Mouse (Mus musculus) telencephalon, adult 2 months (tissue): Measurements from ENCODE around the gene Tada3.

Source experiments
- DNase-seq: peaks from one replicate; pipeline ENCODE4 v3.0.0-alpha.2; 2011; ENCODE audit warnings: low read depth, low spot score

Tada3 gene

DNA sequence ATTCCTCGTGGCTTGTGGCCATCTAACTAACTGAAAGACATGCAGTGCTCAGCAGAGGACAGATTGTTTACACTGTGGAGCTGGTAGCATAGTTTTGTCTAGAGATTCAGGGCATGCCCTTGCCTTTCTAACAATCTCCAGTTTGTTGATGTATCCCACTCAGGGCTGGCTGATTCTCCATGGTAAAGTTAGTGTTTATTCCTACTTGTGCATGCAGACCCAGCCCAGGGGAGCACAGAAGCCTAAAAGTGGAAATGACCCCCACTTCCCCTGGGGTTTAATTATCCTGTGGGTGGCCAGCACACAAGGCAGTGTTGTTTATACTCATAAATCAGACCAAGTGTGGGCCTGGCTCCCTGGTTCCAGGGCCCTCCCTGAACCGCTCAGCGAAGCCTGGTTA, 8.3 kb upstream of the Tada3 start:
- no peak for DNase-seq

DNA sequence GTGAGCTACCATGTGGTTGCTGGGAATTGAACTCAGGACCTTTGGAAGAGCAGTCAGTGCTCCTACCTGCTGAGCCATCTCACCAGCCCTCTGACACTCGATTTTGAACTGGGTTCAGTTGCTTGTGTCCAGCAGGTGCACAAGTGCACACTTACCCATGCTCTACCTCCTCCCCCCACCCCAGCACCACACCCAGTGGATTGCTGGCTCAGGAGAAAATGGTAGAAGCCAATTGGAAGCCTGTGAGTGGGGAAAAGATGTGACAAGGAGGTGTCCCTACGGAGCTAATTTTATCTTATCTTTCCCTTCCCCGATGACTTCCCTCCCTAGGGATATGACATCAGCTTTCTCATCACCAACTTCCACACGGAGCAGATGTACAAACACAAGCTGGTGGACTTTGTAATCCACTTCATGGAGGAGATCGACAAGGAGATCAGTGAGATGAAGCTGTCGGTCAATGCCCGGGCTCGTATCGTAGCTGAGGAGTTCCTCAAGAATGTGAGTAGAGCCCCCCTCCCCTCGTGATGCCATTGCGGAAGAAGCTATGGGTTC, 7.6 kb upstream of the Tada3 start:
- no peak for DNase-seq

DNA sequence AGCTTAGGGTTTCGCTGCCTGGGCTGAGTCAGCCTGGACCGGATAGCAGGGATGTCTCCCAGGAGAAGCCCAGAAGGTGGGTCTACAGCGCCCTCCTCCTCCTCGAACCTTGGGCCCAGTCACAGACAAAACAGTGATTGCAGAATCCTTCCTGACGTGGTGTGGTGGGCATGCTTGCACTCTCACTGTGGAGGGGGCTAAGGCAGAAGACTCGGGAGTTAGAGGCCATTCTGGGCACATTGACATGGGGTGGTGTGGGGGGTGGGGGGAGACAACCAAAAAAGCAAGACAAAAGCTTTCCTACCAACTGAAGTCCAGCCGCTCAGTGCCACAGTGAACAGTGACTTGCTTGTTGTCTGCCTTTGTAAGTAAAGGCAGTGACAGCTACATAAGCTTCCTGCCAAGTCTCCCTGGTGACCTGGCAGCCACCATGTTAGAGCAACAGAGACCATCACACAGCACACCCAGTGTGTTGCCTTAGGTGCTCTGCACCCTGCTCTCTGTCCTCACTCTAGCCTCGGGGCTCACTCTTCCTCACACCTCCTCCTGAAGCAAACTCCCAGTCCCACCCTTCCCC, 6.8 kb upstream of the Tada3 start:
- no peak for DNase-seq

- DNase-seq = no peak
Measured at GRCm38 (mm10) chr6:113380480-113380879, 2.8 kb upstream of the Tada3 start.

DNA sequence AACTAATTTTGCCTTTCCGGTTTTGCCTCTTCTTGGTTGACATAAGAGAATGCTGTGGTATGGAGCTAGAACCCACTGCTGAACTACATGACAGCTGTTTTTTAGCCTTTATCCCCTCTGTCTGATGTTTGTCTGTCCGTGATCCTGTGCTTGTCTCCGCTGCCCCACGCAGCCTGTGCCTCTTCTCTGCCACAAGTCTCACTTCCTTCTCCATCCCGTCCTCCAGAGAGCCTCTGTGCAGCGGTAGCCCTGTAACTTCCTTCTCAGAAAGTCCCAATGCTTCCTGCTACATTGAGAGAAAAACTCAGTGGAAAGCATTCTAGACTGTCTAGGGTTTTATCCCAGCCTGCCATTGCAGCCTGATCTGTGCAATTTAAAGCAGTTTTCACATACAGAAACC, 1.6 kb upstream of the Tada3 start:
- DNase-seq = no peak

DNA sequence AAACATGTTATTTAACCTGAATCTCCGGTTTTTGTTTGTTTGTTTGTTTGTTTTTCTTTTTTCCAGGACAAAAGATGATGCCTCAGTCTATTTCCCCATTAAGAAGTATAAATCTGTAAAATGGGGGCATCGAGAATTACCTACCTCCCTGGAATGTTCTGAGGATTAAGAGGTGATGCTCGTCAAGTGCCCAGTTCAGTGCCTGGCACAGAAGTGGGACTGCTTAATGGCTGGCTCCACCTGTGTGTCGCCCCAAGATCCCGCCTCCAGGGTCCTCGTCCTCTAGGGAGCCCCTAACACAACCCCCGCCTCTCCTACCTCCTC, 549 bp downstream of the Tada3 start:
- no peak for DNase-seq

DNA sequence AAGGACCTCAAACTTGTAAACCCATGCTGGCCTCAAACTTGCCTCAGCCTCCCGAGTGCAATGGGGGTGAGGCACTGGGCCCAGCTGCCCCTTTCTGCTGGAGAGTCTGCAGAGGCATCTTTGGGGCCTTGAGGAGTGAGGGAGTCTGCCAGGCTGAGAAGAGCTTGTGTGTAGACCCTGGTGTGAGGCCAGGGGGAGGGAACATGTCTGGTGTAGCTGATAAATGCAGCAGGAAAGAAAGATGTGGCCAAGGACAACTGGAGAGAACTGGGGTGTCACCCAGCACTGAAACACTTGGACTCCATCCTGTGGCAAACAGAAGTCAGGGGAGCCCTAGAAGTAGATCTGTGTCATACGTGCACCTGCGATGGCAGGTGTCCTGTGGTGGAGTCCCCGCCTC, 4.2 kb downstream of the Tada3 start:
- DNase-seq = no peak

GRCm38 (mm10) chr6:113370194-113370929, 7.3 kb downstream of the Tada3 start:
- DNase-seq = no peak

DNA sequence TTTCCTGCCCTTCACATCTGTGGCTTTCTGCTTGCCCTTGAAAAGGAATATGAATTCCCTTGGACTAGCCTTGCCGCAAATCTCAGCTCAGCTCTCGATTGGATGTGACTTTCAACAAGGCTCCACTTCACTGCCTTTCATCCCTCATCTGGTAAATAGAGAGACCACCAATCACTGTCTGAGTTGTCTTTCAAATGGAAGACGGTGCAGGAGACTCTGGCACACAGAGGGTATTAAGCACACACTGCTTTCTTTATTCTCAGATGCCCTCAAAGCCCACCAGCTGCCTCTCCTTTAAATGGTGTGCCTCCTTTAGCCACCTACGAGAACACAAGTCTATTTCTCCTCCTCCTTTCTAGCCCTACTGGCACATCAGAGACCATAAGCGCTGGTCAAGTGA, 9.1 kb downstream of the Tada3 start:
- DNase-seq = no peak

GRCm38 (mm10) chr6:113368124-113368523, 9.6 kb downstream of the Tada3 start:
- DNase-seq = no peak

DNA sequence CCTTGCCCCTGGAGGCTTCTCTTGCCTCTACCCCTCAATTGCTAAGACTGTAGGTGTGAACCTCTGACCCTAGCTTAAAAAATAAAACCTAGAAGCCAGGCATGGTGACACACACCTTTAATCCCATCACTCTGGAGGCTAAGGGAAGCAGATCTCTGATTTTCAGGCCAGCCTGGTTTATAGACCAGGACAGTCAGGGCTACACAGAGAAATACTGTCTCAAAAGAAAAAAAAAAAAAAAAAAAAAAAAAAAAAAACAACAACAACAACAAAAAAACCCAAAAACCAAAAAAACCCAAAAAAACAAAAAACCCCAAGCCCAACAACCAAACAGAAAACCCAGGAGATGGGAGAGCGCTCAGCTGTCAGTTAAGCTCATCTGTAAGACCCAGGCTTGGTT, 10.1 kb downstream of the Tada3 start:
- no peak for DNase-seq

DNA sequence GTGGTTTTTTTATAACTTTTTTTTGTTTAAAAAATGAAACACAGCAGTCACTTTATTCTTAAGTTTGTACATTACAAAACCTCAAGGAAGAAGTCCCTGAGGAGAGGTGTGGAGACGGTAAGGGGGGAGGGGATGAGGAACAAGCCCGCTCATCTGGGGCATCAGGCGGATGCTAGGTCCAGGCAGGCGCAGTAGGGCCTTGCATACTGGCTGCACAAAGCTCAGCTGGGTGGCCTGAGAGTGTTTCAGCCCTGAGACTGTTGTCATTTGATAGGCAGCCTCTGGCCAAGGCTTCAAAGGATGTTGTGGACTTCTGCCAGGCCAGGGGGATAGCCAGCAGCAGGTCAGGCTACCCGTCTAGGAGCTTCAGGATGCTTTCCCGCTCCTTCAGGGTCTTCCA, 11.0 kb downstream of the Tada3 start:
- DNase-seq = no peak

GRCm38 (mm10) chr6:113364518-113365135, 13.1 kb downstream of the Tada3 start:
- no peak for DNase-seq

DNA sequence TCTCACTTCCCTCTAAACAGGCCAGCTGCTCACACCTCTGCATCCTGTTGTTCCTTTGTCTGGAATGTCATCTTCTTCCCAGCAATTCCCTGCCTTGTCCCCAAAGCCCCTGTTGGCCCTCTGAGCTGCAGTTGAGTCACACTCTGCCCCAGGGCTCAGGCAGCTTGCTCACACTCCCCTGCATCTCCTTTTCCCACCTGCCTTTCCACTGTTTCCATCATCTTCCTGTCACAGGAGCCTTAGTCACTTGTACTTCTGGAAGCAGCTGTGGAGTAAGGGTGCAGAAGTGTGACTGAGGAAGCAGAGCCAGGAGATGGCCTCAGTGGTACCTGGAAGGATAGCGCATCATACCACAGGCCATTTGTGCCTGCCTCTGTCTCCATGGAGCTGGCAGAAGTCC, 15.4 kb downstream of the Tada3 start:
- no peak for DNase-seq

DNA sequence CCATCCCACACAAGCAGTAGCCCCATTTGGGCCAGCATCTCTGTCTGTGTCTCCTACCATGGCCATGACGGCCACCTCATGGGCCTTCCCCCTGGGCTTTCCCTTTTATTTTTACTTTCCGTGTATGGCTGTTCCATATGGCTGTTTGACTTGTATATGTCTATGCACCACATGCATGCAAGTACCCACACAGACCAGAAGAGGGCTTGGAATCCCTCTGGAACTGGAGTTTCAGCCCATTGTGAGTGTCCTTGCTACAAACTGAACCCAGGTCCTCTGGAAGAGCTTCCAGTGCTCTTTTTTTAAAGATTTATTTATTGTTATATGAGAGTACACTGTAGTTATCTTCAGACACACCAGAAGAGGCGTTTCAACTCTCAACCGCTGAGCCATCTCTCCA, 16.2 kb downstream of the Tada3 start:
- no peak for DNase-seq

- DNase-seq = no peak
Measured at GRCm38 (mm10) chr6:113353696-113354095, 24.0 kb downstream of the Tada3 start.

DNA sequence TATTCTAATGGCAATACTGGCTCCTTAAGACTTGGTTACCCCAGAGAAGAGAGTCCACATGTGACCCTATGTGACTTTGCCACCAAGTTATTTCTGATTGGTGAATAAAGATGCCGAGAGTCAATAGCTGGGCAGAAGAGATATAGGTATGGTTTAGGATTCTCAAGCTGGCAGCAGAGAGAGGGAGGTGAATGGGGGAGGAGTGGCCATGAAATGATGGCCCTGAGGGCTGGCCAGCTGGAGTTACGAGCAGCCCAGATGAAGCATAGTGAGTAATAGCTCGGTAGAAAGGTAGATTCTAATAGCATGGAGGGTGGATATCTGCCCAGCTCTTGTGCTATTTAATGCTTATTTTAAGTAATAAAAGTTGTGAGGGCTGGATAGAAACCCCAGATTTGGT, 24.9 kb downstream of the Tada3 start:
- DNase-seq = no peak

- no peak for DNase-seq
Measured at GRCm38 (mm10) chr6:113351653-113352052, 26.0 kb downstream of the Tada3 start.

DNA sequence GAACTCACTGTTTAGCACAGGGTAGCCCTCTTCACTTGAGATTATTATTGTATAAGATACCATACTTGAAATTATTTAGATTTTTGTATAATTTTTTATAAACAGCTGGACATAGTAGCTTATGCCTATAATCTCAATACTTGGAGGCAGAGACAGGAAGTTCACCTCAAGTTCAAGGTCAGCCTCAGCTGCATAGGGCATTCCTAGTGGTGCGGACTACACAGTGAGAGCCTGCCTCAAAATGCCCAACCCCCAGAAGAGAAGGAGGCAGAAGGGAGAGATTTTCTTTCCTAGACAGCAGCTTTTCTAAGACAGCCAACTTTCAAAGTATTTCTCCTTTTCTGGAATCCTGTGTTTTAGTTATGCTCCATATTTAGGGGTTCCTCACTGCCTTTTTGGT, 26.5 kb downstream of the Tada3 start:
- DNase-seq = no peak

DNA sequence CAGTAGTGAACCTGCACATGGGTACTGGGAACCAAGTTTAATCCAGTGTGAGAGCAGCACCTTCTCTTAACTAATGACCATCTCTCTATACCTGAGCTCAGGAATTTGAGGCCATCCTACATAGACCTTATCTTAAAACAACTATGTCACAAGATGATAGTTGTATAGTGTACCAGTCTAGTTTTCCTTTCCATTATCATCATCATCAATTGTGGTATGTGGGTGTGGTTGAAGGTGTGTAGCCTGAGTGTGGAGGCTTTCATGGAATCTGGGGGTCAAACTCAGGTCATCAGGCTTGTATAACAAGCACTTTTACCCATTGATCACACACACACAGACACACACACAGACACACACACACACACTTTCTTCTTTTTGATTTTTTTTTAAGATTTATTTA, 27.1 kb downstream of the Tada3 start:
- DNase-seq = no peak

DNA sequence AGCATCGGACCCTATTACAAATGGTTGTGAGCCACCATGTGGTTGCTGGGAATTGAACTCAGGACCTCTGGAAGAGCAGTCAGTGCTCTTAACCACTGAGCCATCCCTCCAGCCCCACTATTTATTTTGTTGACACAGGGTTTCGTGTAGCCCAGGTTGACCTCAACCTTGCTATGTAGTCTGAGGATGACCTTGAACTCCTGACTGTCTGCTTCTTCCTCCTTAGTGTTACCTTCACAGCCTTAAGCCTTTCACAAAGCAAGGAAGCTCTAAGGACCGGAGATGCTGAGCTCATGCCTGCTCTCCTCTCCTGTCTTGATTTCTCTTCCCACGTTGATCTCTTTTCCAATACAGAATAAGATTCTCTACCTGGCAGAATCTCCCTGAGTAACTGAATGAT, 30.8 kb downstream of the Tada3 start:
- no peak for DNase-seq

GRCm38 (mm10) chr6:113344321-113344720, 33.4 kb downstream of the Tada3 start:
- no peak for DNase-seq
